Mouse (Mus musculus) kidney, embryonic 14.5 days (tissue): ENCODE results near the gene Rreb1. TPM values are rescaled to one million over a fixed set of nuclear protein-coding genes. Genes with fewer than 3 reads are reported as not detected.

Experiments
- ATAC-seq: fragments of 200-750 bp; cut with Nextera tagmentation; 2 replicates; pipeline ENCODE4 v1.8.0; 2017; ENCODE audit warnings: moderate number of reproducible peaks, mild to moderate bottlenecking, moderate TSS enrichment, moderate library complexity; ENCODE audit not compliant: low FRiP score, low TSS enrichment
- H3K27ac ChIP-seq: fragments of 300-500 bp; sonication (generic); 2 replicates; pipeline ENCODE4 v1.5.1; 2014; ENCODE audit warnings: low read depth, mild to moderate bottlenecking, low read length, moderate library complexity, mixed read lengths
- H3K27me3 ChIP-seq: fragments of 300-500 bp; sonication (generic); 2 replicates; pipeline ENCODE4 v1.6.1; 2014; ENCODE audit warnings: mild to moderate bottlenecking, low read length; ENCODE audit not compliant: control insufficient read depth, insufficient read depth
- H3K36me3 ChIP-seq: fragments of 300-500 bp; sonication (generic); 2 replicates; pipeline ENCODE4 v1.6.1; 2014; ENCODE audit warnings: low read length, mixed read lengths; ENCODE audit not compliant: control insufficient read depth, insufficient read depth
- H3K4me1 ChIP-seq: fragments of 300-500 bp; sonication (generic); 2 replicates; pipeline ENCODE4 v1.6.1; 2014; ENCODE audit warnings: low read length, mixed read lengths; ENCODE audit not compliant: control insufficient read depth, insufficient read depth
- H3K4me2 ChIP-seq: fragments of 300-500 bp; sonication (generic); replicated peaks from 2 replicates; pipeline ENCODE4 v1.6.1; 2014; ENCODE audit warnings: low read depth, mild to moderate bottlenecking, low read length
- H3K4me3 ChIP-seq: fragments of 300-500 bp; sonication (generic); 2 replicates; pipeline ENCODE4 v1.5.1; 2014; ENCODE audit warnings: mild to moderate bottlenecking, low read length
- H3K9ac ChIP-seq: fragments of 300-500 bp; sonication (generic); 2 replicates; pipeline ENCODE4 v1.6.1; 2014; ENCODE audit warnings: low read depth, mild to moderate bottlenecking, low read length, moderate library complexity
- H3K9me3 ChIP-seq: fragments of 300-500 bp; sonication (generic); 2 replicates; pipeline ENCODE4 v1.6.1; 2016; ENCODE audit warnings: low read length; ENCODE audit not compliant: control insufficient read depth
- WGBS: fragments of 180-500 bp; shearing (Covaris S2); extraction: QIAGEN DNeasy Blood & Tissue Kit; methylation state at CpG from one replicate; pipeline ENCODE4 v1.1.7; 2014; 5-methylcytosine and 5-hydroxymethylcytosine counted together
- polyA plus RNA-seq: library from polyadenylated mRNA; unstranded; fragments of >200 nt; fragmentation: Nextera tagmentation; extraction: Ambion mirVana; gene quantifications from 2 replicates; pipeline ENCODE4 v1.2.1, GENCODE M21; 2014

Rreb1 gene
- polyA plus RNA-seq, 1 experiment from 2014 or later = 16.7 TPM

- Histone ChIP-seq H3K9ac (no peak overlapping the region), H3K4me2 (no peak overlapping the region), H3K4me1 (no peaks in the 10 kb centered on the region), H3K4me3 (no peak overlapping the region), H3K27me3 (no peaks in the 10 kb centered on the region), H3K9me3 (no peaks in the 10 kb centered on the region), H3K36me3 (peaks cover 52% of the 10 kb centered on the region), H3K27ac (no peak overlapping the region)
- no peak for ATAC-seq
- WGBS = 78% methylated on average over 4 of the region's 4 CpGs
Observed at GRCm38 (mm10) chr13:37924461-37924948, 146.3 kb downstream of the Rreb1 start.

GRCm38 (mm10) chr13:37926394-37926793 lies 148.2 kb downstream of the Rreb1 start:
- no peak for ATAC-seq

GRCm38 (mm10) chr13:37929532-37929931 lies 151.3 kb downstream of the Rreb1 start:
- no peak overlapping the region for H3K4me2 ChIP-seq
- H3K27me3 ChIP-seq = no peaks in the 10 kb centered on the region
- 93% methylated on average over 17 of the region's 17 CpGs for WGBS
- H3K9me3 ChIP-seq = no peaks in the 10 kb centered on the region
- peaks cover 72% of the 10 kb centered on the region for H3K36me3 ChIP-seq
- no peak for ATAC-seq
- no peak overlapping the region for H3K9ac ChIP-seq
- H3K4me3 ChIP-seq = no peak overlapping the region
- H3K27ac ChIP-seq = no peak overlapping the region
- peaks cover 3% of the 10 kb centered on the region; the same call in 1 of the 2 replicates for H3K4me1 ChIP-seq

More at GRCm38 (mm10) chr13:37926394-37926793, 148.2 kb downstream of the Rreb1 start:
- Histone ChIP-seq H3K27me3 (no peaks in the 10 kb centered on the region), H3K4me3 (no peak overlapping the region), H3K9me3 (no peaks in the 10 kb centered on the region), H3K9ac (no peak overlapping the region), H3K4me2 (no peak overlapping the region), H3K4me1 (peaks cover 3% of the 10 kb centered on the region; the same call in 1 of the 2 replicates), H3K36me3 (peaks cover 63% of the 10 kb centered on the region), H3K27ac (no peak overlapping the region)
- WGBS = 91% methylated on average over 3 of the region's 3 CpGs

GRCm38 (mm10) chr13:37930091-37930490 lies 151.9 kb downstream of the Rreb1 start:
- Histone ChIP-seq H3K36me3 (peaks cover 74% of the 10 kb centered on the region), H3K4me2 (no peak overlapping the region), H3K9me3 (no peaks in the 10 kb centered on the region), H3K27ac (no peak overlapping the region), H3K4me1 (peaks cover 3% of the 10 kb centered on the region; the same call in 1 of the 2 replicates), H3K9ac (no peak overlapping the region), H3K27me3 (no peaks in the 10 kb centered on the region), H3K4me3 (no peak overlapping the region)
- no peak for ATAC-seq
- 87% methylated on average over 13 of the region's 13 CpGs for WGBS

- WGBS = 96% methylated on average over 23 of the region's 23 CpGs
- no peak overlapping the region for H3K27ac ChIP-seq
- H3K9ac ChIP-seq = no peak overlapping the region
- H3K4me3 ChIP-seq = no peak overlapping the region
- ATAC-seq = no peak
- H3K27me3 ChIP-seq = no peaks in the 10 kb centered on the region
- no peaks in the 10 kb centered on the region for H3K9me3 ChIP-seq
- no peak overlapping the region for H3K4me2 ChIP-seq
- peaks cover 3% of the 10 kb centered on the region; the same call in 1 of the 2 replicates for H3K4me1 ChIP-seq
- H3K36me3 ChIP-seq = peaks cover 76% of the 10 kb centered on the region
Observed at GRCm38 (mm10) chr13:37930621-37931020, 152.4 kb downstream of the Rreb1 start.

GRCm38 (mm10) chr13:37931210-37931922 lies 153.2 kb downstream of the Rreb1 start:
- Histone ChIP-seq H3K9me3 (no peaks in the 10 kb centered on the region), H3K27ac (no peak overlapping the region), H3K27me3 (no peaks in the 10 kb centered on the region), H3K4me3 (no peak overlapping the region), H3K36me3 (peaks cover 81% of the 10 kb centered on the region), H3K4me2 (no peak overlapping the region), H3K4me1 (peaks cover 3% of the 10 kb centered on the region; the same call in 1 of the 2 replicates), H3K9ac (no peak overlapping the region)
- WGBS = 63% methylated on average over 27 of the region's 27 CpGs
- peak; percentile 55; the same call in 1 of the 2 replicates for ATAC-seq

- Histone ChIP-seq H3K9me3 (no peaks in the 10 kb centered on the region), H3K36me3 (peaks cover 67% of the 10 kb centered on the region), H3K27me3 (no peaks in the 10 kb centered on the region), H3K27ac (no peak overlapping the region), H3K9ac (no peak overlapping the region), H3K4me2 (no peak overlapping the region), H3K4me1 (peaks cover 3% of the 10 kb centered on the region; the same call in 1 of the 2 replicates), H3K4me3 (no peak overlapping the region)
- WGBS = 78% methylated on average over 4 of the region's 4 CpGs
- ATAC-seq = no peak
Observed at GRCm38 (mm10) chr13:37934075-37934474, 155.9 kb downstream of the Rreb1 start.

- Histone ChIP-seq H3K4me2 (no peak overlapping the region), H3K4me3 (no peak overlapping the region), H3K36me3 (peaks cover 59% of the 10 kb centered on the region), H3K9ac (no peak overlapping the region), H3K27me3 (no peaks in the 10 kb centered on the region), H3K4me1 (peaks cover 3% of the 10 kb centered on the region; the same call in 1 of the 2 replicates), H3K9me3 (no peaks in the 10 kb centered on the region), H3K27ac (no peak overlapping the region)
- WGBS = 89% methylated on average over 8 of the region's 8 CpGs
- ATAC-seq = no peak
Observed at GRCm38 (mm10) chr13:37934920-37935319, 156.7 kb downstream of the Rreb1 start.

- H3K27me3 ChIP-seq = no peaks in the 10 kb centered on the region
- no peaks in the 10 kb centered on the region for H3K9me3 ChIP-seq
- H3K4me1 ChIP-seq = peaks cover 9% of the 10 kb centered on the region
- no peak for ATAC-seq
- no peak overlapping the region for H3K4me3 ChIP-seq
- H3K27ac ChIP-seq = no peak overlapping the region
- no peak overlapping the region for H3K9ac ChIP-seq
- H3K36me3 ChIP-seq = peaks cover 45% of the 10 kb centered on the region
- no peak overlapping the region for H3K4me2 ChIP-seq
- 84% methylated on average over 3 of the region's 3 CpGs for WGBS
Observed at GRCm38 (mm10) chr13:37936351-37936750, 158.2 kb downstream of the Rreb1 start.
